Mouse (Mus musculus): ENCODE data around the gene Lama5. TPM values are rescaled to one million over a fixed set of nuclear protein-coding genes. Genes with fewer than 3 reads are reported as not detected.

The Lama5 gene
- polyA plus RNA-seq, 1 experiment from 2014 or later = 102 TPM

GRCm38 (mm10) chr2:180256296-180257000 is 30.8 kb upstream of the Lama5 start:
- Histone ChIP-seq H3K4me1 (replicated peaks; ENCODE audit: control insufficient read depth, insufficient read depth, low read length) (peaks cover 13% of the 10 kb centered on the region; the same call in 1 of the 2 replicates), H3K9me3 (ENCODE audit: control insufficient read depth, low read length) (no peaks in the 10 kb centered on the region), H3K36me3 (ENCODE audit: control insufficient read depth, insufficient read depth, low read length) (peaks cover 11% of the 10 kb centered on the region; the same call in 1 of the 2 replicates), H3K27me3 (ENCODE audit: control insufficient read depth, insufficient read depth, low read depth, low read length) (no peaks in the 10 kb centered on the region), H3K4me3 (ENCODE audit: low read length) (peak overlapping the region; percentile 84), H3K27ac (ENCODE audit: low read length) (peak overlapping the region; percentile 95), H3K4me2 (ENCODE audit: low read depth, low read length) (peak overlapping the region; percentile 95), H3K9ac (ENCODE audit: low read length) (peak overlapping the region; percentile 80)
- peak; percentile 72 for ATAC-seq (ENCODE audit: low read depth)
- 22% methylated on average over 26 of the region's 26 CpGs for WGBS

GRCm38 (mm10) chr2:180255701-180256100 is 30.0 kb upstream of the Lama5 start:
- 83% methylated on average over 9 of the region's 9 CpGs for WGBS
- Histone ChIP-seq H3K36me3 (ENCODE audit: control insufficient read depth, insufficient read depth, low read length) (peaks cover 8% of the 10 kb centered on the region; the same call in 1 of the 2 replicates), H3K4me1 (replicated peaks; ENCODE audit: control insufficient read depth, insufficient read depth, low read length) (peaks cover 13% of the 10 kb centered on the region; the same call in 1 of the 2 replicates), H3K4me3 (ENCODE audit: low read length) (no peak overlapping the region), H3K27ac (ENCODE audit: low read length) (no peak overlapping the region), H3K9me3 (ENCODE audit: control insufficient read depth, low read length) (no peaks in the 10 kb centered on the region), H3K9ac (ENCODE audit: low read length) (no peak overlapping the region), H3K4me2 (ENCODE audit: low read depth, low read length) (no peak overlapping the region), H3K27me3 (ENCODE audit: control insufficient read depth, insufficient read depth, low read depth, low read length) (no peaks in the 10 kb centered on the region)
- ATAC-seq (ENCODE audit: low read depth) = no peak

GRCm38 (mm10) chr2:180254436-180255209 is 29.0 kb upstream of the Lama5 start:
- no peak for ATAC-seq (ENCODE audit: low read depth)
- peaks cover 6% of the 10 kb centered on the region; the same call in 1 of the 2 replicates for H3K36me3 ChIP-seq (ENCODE audit: control insufficient read depth, insufficient read depth, low read length)
- no peaks in the 10 kb centered on the region for H3K9me3 ChIP-seq (ENCODE audit: control insufficient read depth, low read length)
- H3K27ac ChIP-seq (ENCODE audit: low read length) = no peak overlapping the region
- no peak overlapping the region for H3K9ac ChIP-seq (ENCODE audit: low read length)
- WGBS = 89% methylated on average over 5 of the region's 5 CpGs
- H3K4me2 ChIP-seq (ENCODE audit: low read depth, low read length) = no peak overlapping the region
- no peaks in the 10 kb centered on the region for H3K27me3 ChIP-seq (ENCODE audit: control insufficient read depth, insufficient read depth, low read depth, low read length)
- peaks cover 13% of the 10 kb centered on the region; the same call in 1 of the 2 replicates for H3K4me1 ChIP-seq (replicated peaks; ENCODE audit: control insufficient read depth, insufficient read depth, low read length)
- H3K4me3 ChIP-seq (ENCODE audit: low read length) = no peak overlapping the region

- Histone ChIP-seq H3K4me1 (replicated peaks; ENCODE audit: control insufficient read depth, insufficient read depth, low read length) (peaks cover 9% of the 10 kb centered on the region; the same call in 1 of the 2 replicates), H3K9me3 (ENCODE audit: control insufficient read depth, low read length) (no peaks in the 10 kb centered on the region), H3K4me2 (ENCODE audit: low read depth, low read length) (no peak overlapping the region), H3K9ac (ENCODE audit: low read length) (no peak overlapping the region), H3K27me3 (ENCODE audit: control insufficient read depth, insufficient read depth, low read depth, low read length) (no peaks in the 10 kb centered on the region), H3K4me3 (ENCODE audit: low read length) (no peak overlapping the region), H3K36me3 (ENCODE audit: control insufficient read depth, insufficient read depth, low read length) (no peaks in the 10 kb centered on the region), H3K27ac (ENCODE audit: low read length) (no peak overlapping the region)
- WGBS = 45% methylated on average over 3 of the region's 3 CpGs
- 0 out of 2 replicates have a peak, but pooled peaks have one; percentile 17 for ATAC-seq (ENCODE audit: low read depth)
These were observed 26.2 kb upstream of the Lama5 start for GRCm38 (mm10) chr2:180251838-180252237.

GRCm38 (mm10) chr2:180250930-180251611 is 25.4 kb upstream of the Lama5 start:
- Histone ChIP-seq H3K27me3 (ENCODE audit: control insufficient read depth, insufficient read depth, low read depth, low read length) (no peaks in the 10 kb centered on the region), H3K4me1 (replicated peaks; ENCODE audit: control insufficient read depth, insufficient read depth, low read length) (peaks cover 4% of the 10 kb centered on the region; the same call in 1 of the 2 replicates), H3K9ac (ENCODE audit: low read length) (peak overlapping the region; percentile 32; the same call in 1 of the 2 replicates), H3K9me3 (ENCODE audit: control insufficient read depth, low read length) (no peaks in the 10 kb centered on the region), H3K4me2 (ENCODE audit: low read depth, low read length) (no peak overlapping the region), H3K4me3 (ENCODE audit: low read length) (no peak overlapping the region), H3K36me3 (ENCODE audit: control insufficient read depth, insufficient read depth, low read length) (no peaks in the 10 kb centered on the region), H3K27ac (ENCODE audit: low read length) (no peak overlapping the region)
- WGBS = 23% methylated on average over 11 of the region's 11 CpGs
- ATAC-seq (ENCODE audit: low read depth) = peak; percentile 89

GRCm38 (mm10) chr2:180248947-180249660 is 23.4 kb upstream of the Lama5 start:
- Histone ChIP-seq H3K4me3 (ENCODE audit: low read length) (no peak overlapping the region), H3K9me3 (ENCODE audit: control insufficient read depth, low read length) (no peaks in the 10 kb centered on the region), H3K27me3 (ENCODE audit: control insufficient read depth, insufficient read depth, low read depth, low read length) (no peaks in the 10 kb centered on the region), H3K9ac (ENCODE audit: low read length) (no peak overlapping the region), H3K4me2 (ENCODE audit: low read depth, low read length) (no peak overlapping the region), H3K4me1 (replicated peaks; ENCODE audit: control insufficient read depth, insufficient read depth, low read length) (peaks cover 4% of the 10 kb centered on the region; the same call in 1 of the 2 replicates), H3K27ac (ENCODE audit: low read length) (no peak overlapping the region), H3K36me3 (ENCODE audit: control insufficient read depth, insufficient read depth, low read length) (no peaks in the 10 kb centered on the region)
- WGBS = 52% methylated on average over 9 of the region's 9 CpGs
- peak; percentile 17; the same call in 1 of the 2 replicates for ATAC-seq (ENCODE audit: low read depth)

GRCm38 (mm10) chr2:180247916-180248315 is 22.3 kb upstream of the Lama5 start:
- no peak overlapping the region for H3K27ac ChIP-seq (ENCODE audit: low read length)
- no peak overlapping the region for H3K4me3 ChIP-seq (ENCODE audit: low read length)
- ATAC-seq (ENCODE audit: low read depth) = no peak
- H3K27me3 ChIP-seq (ENCODE audit: control insufficient read depth, insufficient read depth, low read depth, low read length) = no peaks in the 10 kb centered on the region
- no peak overlapping the region for H3K9ac ChIP-seq (ENCODE audit: low read length)
- H3K9me3 ChIP-seq (ENCODE audit: control insufficient read depth, low read length) = no peaks in the 10 kb centered on the region
- H3K4me2 ChIP-seq (ENCODE audit: low read depth, low read length) = no peak overlapping the region
- H3K36me3 ChIP-seq (ENCODE audit: control insufficient read depth, insufficient read depth, low read length) = no peaks in the 10 kb centered on the region
- WGBS = 77% methylated on average over 5 of the region's 5 CpGs
- peaks cover 4% of the 10 kb centered on the region; the same call in 1 of the 2 replicates for H3K4me1 ChIP-seq (replicated peaks; ENCODE audit: control insufficient read depth, insufficient read depth, low read length)

GRCm38 (mm10) chr2:180243108-180243507 is 17.4 kb upstream of the Lama5 start:
- H3K36me3 ChIP-seq (ENCODE audit: control insufficient read depth, insufficient read depth, low read length) = no peaks in the 10 kb centered on the region
- H3K27ac ChIP-seq (ENCODE audit: low read length) = 0 out of 2 replicates have a peak overlapping the region, but pooled peaks have one; percentile 16
- peaks cover 5% of the 10 kb centered on the region; the same call in 1 of the 2 replicates for H3K9me3 ChIP-seq (ENCODE audit: control insufficient read depth, low read length)
- H3K4me2 ChIP-seq (ENCODE audit: low read depth, low read length) = no peak overlapping the region
- H3K4me3 ChIP-seq (ENCODE audit: low read length) = no peak overlapping the region
- no peak overlapping the region for H3K9ac ChIP-seq (ENCODE audit: low read length)
- ATAC-seq (ENCODE audit: low read depth) = peak; percentile 73
- 60% methylated on average over 4 of the region's 4 CpGs for WGBS
- H3K4me1 ChIP-seq (replicated peaks; ENCODE audit: control insufficient read depth, insufficient read depth, low read length) = no peaks in the 10 kb centered on the region
- no peaks in the 10 kb centered on the region for H3K27me3 ChIP-seq (ENCODE audit: control insufficient read depth, insufficient read depth, low read depth, low read length)
